Mouse (Mus musculus) liver, postnatal 0 days (tissue): ENCODE results near the gene Ankub1.

Experiments
- CTCF ChIP-seq: sonication (generic); IDR thresholded peaks from 2 replicates; pipeline ENCODE4 v1.5.1; 2016; ENCODE audit warnings: antibody characterized with exemption, low read depth
- EP300 ChIP-seq: IDR thresholded peaks from 2 replicates; pipeline ENCODE4 v1.6.1; 2016; ENCODE audit warnings: antibody characterized with exemption, low read depth, mild to moderate bottlenecking

GRCm38 (mm10) chr3:57651231-57651864, 41.3 kb downstream of the Ankub1 start, which contains the start of gene Commd2:
- TF ChIP-seq EP300 (no peak), CTCF (no peak)
